Mouse (Mus musculus): ENCODE data around the gene Ilf3. TPM values are rescaled to one million over a fixed set of nuclear protein-coding genes. Genes with fewer than 3 reads are reported as not detected.

Gene Ilf3
- polyA plus RNA-seq (2011; ENCODE audit: insufficient read depth, insufficient read length, low read depth, missing spikeins), result 196 and 209 TPM in 2 replicates

GRCm38 (mm10) chr9:21367357-21368111 is at the start of gene Ilf3:
Gene Ilf3 (plus strand): TSS chr9:21367871.
- TF ChIP-seq POLR2A (IDR thresholded peaks at IDR 0.05; ENCODE audit: insufficient read depth, low read length) (peak; percentile 41), CTCF (IDR thresholded peaks at IDR 0.05; ENCODE audit: low read depth, low read length) (no peak), EP300 (IDR thresholded peaks at IDR 0.05; ENCODE audit: insufficient read depth, low read depth, low read length) (peak; percentile 91; the same call in 1 of the 2 replicates)
- H3K36me3 ChIP-seq (ENCODE audit: control insufficient read depth, insufficient read depth, low read length, poor library complexity, severe bottlenecking), result peaks cover 12% of the 10 kb centered on the region
- no peaks in the 10 kb centered on the region for H3K9me3 ChIP-seq (replicated peaks; ENCODE audit: control insufficient read depth, insufficient read depth, low read length, poor library complexity, severe bottlenecking)
- peak within 1 kb of the TSS; percentile 86 for H3K9ac ChIP-seq (ENCODE audit: low read depth, poor library complexity, severe bottlenecking)
- peak within 1 kb of the TSS; percentile 39 for H3K27ac ChIP-seq (ENCODE audit: insufficient read depth, low read length)
- no peaks in the 10 kb centered on the region for H3K27me3 ChIP-seq (ENCODE audit: control insufficient read depth, insufficient read depth, low read length, poor library complexity, severe bottlenecking)
- H3K4me3 ChIP-seq (ENCODE audit: low read depth, low read length), result peak within 1 kb of the TSS; percentile 94
- H3K4me1 ChIP-seq (ENCODE audit: control insufficient read depth, insufficient read depth, low read length), result no peaks in the 10 kb centered on the region

GRCm38 (mm10) chr9:21318792-21319191 is 48.9 kb upstream of the Ilf3 start:
- Histone ChIP-seq H3K4me3 (ENCODE audit: low read depth, low read length) (no peak overlapping the region), H3K36me3 (ENCODE audit: control insufficient read depth, insufficient read depth, low read length, poor library complexity, severe bottlenecking) (no peaks in the 10 kb centered on the region), H3K27me3 (ENCODE audit: control insufficient read depth, insufficient read depth, low read length, poor library complexity, severe bottlenecking) (no peaks in the 10 kb centered on the region), H3K9ac (ENCODE audit: low read depth, poor library complexity, severe bottlenecking) (no peak overlapping the region), H3K27ac (ENCODE audit: insufficient read depth, low read length) (no peak overlapping the region), H3K4me1 (ENCODE audit: control insufficient read depth, insufficient read depth, low read length) (peaks cover 2% of the 10 kb centered on the region), H3K9me3 (replicated peaks; ENCODE audit: control insufficient read depth, insufficient read depth, low read length, poor library complexity, severe bottlenecking) (no peaks in the 10 kb centered on the region)
- no peak for TF ChIP-seq POLR2A (IDR thresholded peaks at IDR 0.05; ENCODE audit: insufficient read depth, low read length)

- Histone ChIP-seq H3K9ac (ENCODE audit: low read depth, poor library complexity, severe bottlenecking) (no peak overlapping the region), H3K36me3 (ENCODE audit: control insufficient read depth, insufficient read depth, low read length, poor library complexity, severe bottlenecking) (no peaks in the 10 kb centered on the region), H3K9me3 (replicated peaks; ENCODE audit: control insufficient read depth, insufficient read depth, low read length, poor library complexity, severe bottlenecking) (no peaks in the 10 kb centered on the region), H3K27ac (ENCODE audit: insufficient read depth, low read length) (no peak overlapping the region), H3K4me1 (ENCODE audit: control insufficient read depth, insufficient read depth, low read length) (peaks cover 2% of the 10 kb centered on the region), H3K27me3 (ENCODE audit: control insufficient read depth, insufficient read depth, low read length, poor library complexity, severe bottlenecking) (no peaks in the 10 kb centered on the region), H3K4me3 (ENCODE audit: low read depth, low read length) (no peak overlapping the region)
- TF ChIP-seq EP300 (IDR thresholded peaks at IDR 0.05; ENCODE audit: insufficient read depth, low read depth, low read length) (no peak), POLR2A (IDR thresholded peaks at IDR 0.05; ENCODE audit: insufficient read depth, low read length) (no peak), CTCF (IDR thresholded peaks at IDR 0.05; ENCODE audit: low read depth, low read length) (no peak)
These were observed 48.2 kb upstream of the Ilf3 start for GRCm38 (mm10) chr9:21319503-21319902.

DNA sequence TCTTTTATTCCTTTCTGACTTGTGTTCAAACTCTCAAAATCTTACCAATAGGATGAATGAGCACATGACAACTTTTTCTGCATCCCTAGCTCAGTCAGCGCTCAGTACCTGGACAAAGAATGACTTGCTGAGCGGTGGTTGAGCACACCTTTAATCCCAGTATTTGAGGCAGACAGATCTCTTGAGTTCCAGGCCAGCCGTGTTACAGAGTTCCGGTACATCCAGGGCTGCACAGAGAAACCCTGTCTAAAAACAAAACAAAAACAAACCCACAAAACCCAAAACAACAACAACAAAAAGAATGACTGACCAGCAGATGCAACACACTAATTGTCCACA is 47.4 kb upstream of the Ilf3 start:
- H3K9ac ChIP-seq (ENCODE audit: low read depth, poor library complexity, severe bottlenecking), result no peak overlapping the region
- H3K4me1 ChIP-seq (ENCODE audit: control insufficient read depth, insufficient read depth, low read length), result no peaks in the 10 kb centered on the region
- no peaks in the 10 kb centered on the region for H3K27me3 ChIP-seq (ENCODE audit: control insufficient read depth, insufficient read depth, low read length, poor library complexity, severe bottlenecking)
- H3K9me3 ChIP-seq (replicated peaks; ENCODE audit: control insufficient read depth, insufficient read depth, low read length, poor library complexity, severe bottlenecking), result no peaks in the 10 kb centered on the region
- TF ChIP-seq EP300 (IDR thresholded peaks at IDR 0.05; ENCODE audit: insufficient read depth, low read depth, low read length), result no peak
- TF ChIP-seq POLR2A (IDR thresholded peaks at IDR 0.05; ENCODE audit: insufficient read depth, low read length), result no peak
- TF ChIP-seq CTCF (IDR thresholded peaks at IDR 0.05; ENCODE audit: low read depth, low read length), result no peak
- H3K27ac ChIP-seq (ENCODE audit: insufficient read depth, low read length), result no peak overlapping the region
- H3K36me3 ChIP-seq (ENCODE audit: control insufficient read depth, insufficient read depth, low read length, poor library complexity, severe bottlenecking), result no peaks in the 10 kb centered on the region
- peak overlapping the region; percentile 14; the same call in 1 of the 2 replicates for H3K4me3 ChIP-seq (ENCODE audit: low read depth, low read length)

DNA sequence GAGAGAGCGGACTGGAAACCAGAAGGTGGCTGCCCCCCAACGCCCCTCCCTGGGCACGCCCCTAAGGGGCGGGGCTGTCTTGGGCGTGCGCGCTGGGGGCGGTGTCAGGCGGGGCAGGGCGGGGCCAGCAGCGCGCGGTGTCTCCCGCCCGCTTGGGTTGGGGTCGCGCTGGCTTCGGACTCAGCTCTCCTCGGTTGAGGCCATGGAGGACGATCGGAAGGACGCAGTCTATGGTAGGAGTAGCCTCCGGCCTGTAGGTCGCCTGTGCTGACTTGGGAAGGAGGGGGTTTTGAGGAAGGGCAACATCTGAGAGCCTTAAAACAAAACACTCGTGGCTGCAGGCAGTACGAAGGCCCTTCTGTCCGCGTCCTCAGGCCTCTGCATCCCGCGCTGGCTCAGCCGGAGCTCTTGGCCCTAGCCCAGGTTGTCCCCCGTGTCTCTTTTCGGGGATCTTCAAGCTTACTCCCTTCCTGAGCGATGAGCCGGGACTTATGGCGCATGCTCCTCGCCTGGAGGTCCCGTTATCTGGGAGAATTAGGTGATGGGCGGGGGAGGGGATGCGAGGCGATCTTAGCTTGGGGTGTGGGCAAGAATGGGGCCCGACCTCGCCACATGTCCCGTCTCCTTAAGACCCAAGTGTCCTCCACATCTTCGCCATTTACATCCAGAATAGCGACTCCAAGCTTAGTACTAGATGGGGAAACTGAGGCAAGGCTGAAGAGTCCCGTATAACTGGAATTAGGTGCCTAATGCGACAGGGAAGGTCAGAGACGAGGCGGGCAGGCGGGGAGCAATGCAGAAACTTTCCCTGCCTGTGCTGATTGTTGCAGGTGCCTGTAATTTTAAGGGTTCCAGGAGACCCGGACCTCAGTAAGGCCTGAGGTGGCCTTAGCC is 46.8 kb upstream of the Ilf3 start, which contains the start of gene Slc44a2:
Gene Slc44a2 (plus strand): TSS at position 80 of the 894 bp plus-strand sequence.
- no peaks in the 10 kb centered on the region for H3K9me3 ChIP-seq (replicated peaks; ENCODE audit: control insufficient read depth, insufficient read depth, low read length, poor library complexity, severe bottlenecking)
- H3K27ac ChIP-seq (ENCODE audit: insufficient read depth, low read length), result no peak within 1 kb of the TSS
- no peaks in the 10 kb centered on the region for H3K36me3 ChIP-seq (ENCODE audit: control insufficient read depth, insufficient read depth, low read length, poor library complexity, severe bottlenecking)
- TF ChIP-seq EP300 (IDR thresholded peaks at IDR 0.05; ENCODE audit: insufficient read depth, low read depth, low read length) (no peak), CTCF (IDR thresholded peaks at IDR 0.05; ENCODE audit: low read depth, low read length) (no peak), POLR2A (IDR thresholded peaks at IDR 0.05; ENCODE audit: insufficient read depth, low read length) (peak; percentile 35)
- H3K9ac ChIP-seq (ENCODE audit: low read depth, poor library complexity, severe bottlenecking), result peak within 1 kb of the TSS; percentile 44
- peak within 1 kb of the TSS; percentile 88 for H3K4me3 ChIP-seq (ENCODE audit: low read depth, low read length)
- H3K27me3 ChIP-seq (ENCODE audit: control insufficient read depth, insufficient read depth, low read length, poor library complexity, severe bottlenecking), result no peaks in the 10 kb centered on the region
- no peaks in the 10 kb centered on the region for H3K4me1 ChIP-seq (ENCODE audit: control insufficient read depth, insufficient read depth, low read length)

GRCm38 (mm10) chr9:21321513-21321835 is 46.2 kb upstream of the Ilf3 start:
- H3K4me1 ChIP-seq (ENCODE audit: control insufficient read depth, insufficient read depth, low read length), result no peaks in the 10 kb centered on the region
- H3K36me3 ChIP-seq (ENCODE audit: control insufficient read depth, insufficient read depth, low read length, poor library complexity, severe bottlenecking), result no peaks in the 10 kb centered on the region
- no peaks in the 10 kb centered on the region for H3K9me3 ChIP-seq (replicated peaks; ENCODE audit: control insufficient read depth, insufficient read depth, low read length, poor library complexity, severe bottlenecking)
- H3K27me3 ChIP-seq (ENCODE audit: control insufficient read depth, insufficient read depth, low read length, poor library complexity, severe bottlenecking), result no peaks in the 10 kb centered on the region
- no peak for TF ChIP-seq EP300 (IDR thresholded peaks at IDR 0.05; ENCODE audit: insufficient read depth, low read depth, low read length)
- no peak for TF ChIP-seq POLR2A (IDR thresholded peaks at IDR 0.05; ENCODE audit: insufficient read depth, low read length)
- TF ChIP-seq CTCF (IDR thresholded peaks at IDR 0.05; ENCODE audit: low read depth, low read length), result no peak
- peak overlapping the region; percentile 88 for H3K4me3 ChIP-seq (ENCODE audit: low read depth, low read length)
- H3K27ac ChIP-seq (ENCODE audit: insufficient read depth, low read length), result no peak overlapping the region
- no peak overlapping the region for H3K9ac ChIP-seq (ENCODE audit: low read depth, poor library complexity, severe bottlenecking)

Data from ES-Bruce4 (cell line).